Mouse (Mus musculus): ENCODE measurements around the gene Kat2b. TPM values are rescaled to one million over a fixed set of nuclear protein-coding genes. Genes with fewer than 3 reads are reported as not detected.
"Not testable (repeated sequence)": the region's sequence is repeated elsewhere in the genome, so short reads cannot be mapped to it uniquely, and the experiment has no call there.

Gene Kat2b
- polyA plus RNA-seq (2015; fragmentation: Nextera tagmentation; extraction: Ambion mirVana) = 10.7 and 12.7 TPM in 2 replicates

DNA sequence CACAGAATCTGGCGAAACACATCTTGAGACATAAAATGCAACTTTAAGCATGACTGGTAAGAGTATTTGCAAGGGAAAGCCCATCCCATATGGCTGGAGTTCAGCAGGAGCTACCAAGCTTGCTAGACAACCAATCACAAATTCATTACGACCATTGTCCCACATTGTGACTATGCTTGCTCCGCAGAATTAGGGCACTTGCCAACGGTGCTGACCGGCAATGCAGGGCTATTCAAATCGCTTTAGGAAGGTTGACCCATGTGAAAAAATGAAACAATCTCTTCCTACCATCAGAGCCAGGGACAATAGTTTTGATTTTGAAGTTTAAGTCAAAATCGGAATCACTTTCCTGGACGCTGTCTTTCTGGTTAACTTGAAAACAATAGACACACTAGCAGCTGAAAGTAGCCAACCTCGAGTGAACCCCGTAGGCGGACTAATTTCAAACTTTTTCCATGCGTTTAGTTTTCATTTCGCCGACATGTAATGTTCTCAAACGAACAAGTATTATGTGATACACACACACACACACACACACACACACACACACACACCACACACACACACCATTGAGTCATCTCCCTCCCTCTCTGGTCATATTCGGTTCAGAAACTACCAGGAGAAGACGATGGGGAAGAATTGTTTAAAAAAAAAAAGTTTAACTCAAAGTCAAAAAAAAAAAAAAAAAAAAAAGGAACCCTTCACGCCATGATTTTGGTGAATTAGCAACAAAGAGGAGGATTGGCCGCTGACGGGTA, at the start of gene Kat2b:
TSS of gene Kat2b (plus strand) at position 701 of the 758 bp plus-strand sequence.
- peak; percentile 37 for DNase-seq (ENCODE audit: low spot score)

DNA sequence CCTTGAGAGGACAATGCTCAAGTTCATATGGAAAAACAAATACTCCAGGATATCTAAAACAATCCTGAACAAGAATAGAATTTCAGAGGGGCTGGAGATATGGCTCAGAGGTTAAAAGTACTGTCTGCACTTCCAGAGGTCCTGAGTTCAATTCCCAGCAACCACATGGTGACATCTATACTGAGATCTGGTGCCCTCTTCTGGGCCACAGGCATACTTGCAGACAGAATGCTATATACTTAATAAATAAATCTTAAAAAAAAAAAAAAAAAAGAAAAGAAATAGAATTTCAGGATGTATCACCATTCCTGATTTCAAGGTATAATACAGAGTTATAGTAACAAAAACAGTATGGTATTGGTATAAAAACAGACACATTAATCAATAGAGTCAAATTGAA, 47.3 kb upstream of the Kat2b start:
- no peak for DNase-seq (ENCODE audit: low spot score)

DNA sequence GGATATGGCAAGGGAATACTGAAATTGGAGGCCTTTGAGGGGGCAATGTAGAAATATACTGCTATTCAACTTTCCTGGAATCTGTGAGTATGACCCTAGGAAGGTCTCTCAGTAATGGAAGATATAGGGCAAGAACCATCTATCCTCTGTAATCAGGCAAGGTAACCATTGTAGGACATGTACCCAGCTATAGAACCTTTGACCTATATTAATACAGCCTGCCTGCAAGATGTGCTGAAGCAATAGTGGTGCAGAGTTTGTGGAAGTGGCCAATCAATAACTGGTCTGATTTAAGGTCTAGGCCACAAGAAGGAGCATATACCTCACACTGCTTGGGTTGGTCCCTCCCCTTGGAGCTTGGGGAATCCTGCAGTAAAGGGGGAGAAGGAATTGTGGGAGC, 46.2 kb upstream of the Kat2b start:
- no peak for DNase-seq (ENCODE audit: low spot score)

DNA sequence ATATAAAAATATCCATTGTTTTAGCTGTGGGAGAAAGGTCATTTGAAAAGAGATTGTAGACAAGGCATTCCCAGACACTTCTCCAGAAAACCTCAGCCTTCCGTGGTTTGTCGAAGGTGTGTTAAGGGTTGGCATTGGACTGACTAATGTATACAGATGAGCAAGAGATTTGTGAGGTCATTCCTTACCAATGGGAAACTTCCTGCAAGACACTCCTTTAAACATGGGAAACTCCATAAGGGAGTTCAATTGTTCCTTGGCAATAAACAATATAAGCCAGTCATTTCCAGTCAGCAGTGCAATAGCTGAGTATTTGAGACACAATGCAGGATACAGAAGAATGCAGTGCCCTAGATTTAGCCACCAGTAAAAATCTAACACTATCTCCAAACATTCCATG, 38.6 kb upstream of the Kat2b start:
- no peak for DNase-seq (ENCODE audit: low spot score)

DNA sequence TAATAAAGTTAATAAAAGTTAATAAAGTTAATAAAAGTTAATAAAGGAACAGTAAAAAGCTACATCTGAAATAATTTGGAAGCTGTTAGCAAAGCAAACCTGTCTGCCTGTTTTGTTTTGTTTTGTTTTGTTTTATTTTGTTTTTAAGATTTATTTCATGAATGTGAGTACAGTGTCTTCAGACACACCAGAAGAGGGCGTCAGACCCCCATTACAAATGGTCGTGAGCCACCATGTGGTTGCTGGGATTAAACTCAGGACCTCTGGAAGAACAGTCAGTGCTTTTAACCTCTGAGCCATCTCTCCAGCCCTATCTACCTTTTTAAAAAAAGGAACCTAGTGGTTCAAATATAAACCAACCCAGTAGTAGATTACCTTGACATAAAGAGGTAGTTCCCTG, 35.5 kb upstream of the Kat2b start:
- DNase-seq (ENCODE audit: low spot score) = no peak

DNA sequence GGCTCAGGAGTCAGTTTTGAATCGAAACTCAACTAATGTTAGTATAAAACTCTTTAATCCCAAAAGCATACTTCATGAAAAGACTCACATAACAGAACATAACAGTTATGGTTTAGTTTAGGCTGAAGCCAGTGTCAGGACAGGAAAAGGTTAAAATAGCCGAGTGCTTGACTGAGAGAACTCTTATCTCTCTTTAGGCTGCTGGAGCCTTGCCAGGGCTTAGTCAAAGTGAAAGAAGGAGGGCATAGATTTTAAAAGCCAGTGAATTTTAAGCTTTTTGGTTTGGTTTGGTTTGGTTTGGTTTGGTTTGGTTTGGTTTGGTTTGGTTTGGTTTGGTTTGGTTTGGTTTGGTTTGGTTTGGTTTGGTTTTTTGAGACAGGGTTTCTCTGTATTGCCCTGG, 34.2 kb upstream of the Kat2b start:
- DNase-seq (ENCODE audit: low spot score) = no peak

DNA sequence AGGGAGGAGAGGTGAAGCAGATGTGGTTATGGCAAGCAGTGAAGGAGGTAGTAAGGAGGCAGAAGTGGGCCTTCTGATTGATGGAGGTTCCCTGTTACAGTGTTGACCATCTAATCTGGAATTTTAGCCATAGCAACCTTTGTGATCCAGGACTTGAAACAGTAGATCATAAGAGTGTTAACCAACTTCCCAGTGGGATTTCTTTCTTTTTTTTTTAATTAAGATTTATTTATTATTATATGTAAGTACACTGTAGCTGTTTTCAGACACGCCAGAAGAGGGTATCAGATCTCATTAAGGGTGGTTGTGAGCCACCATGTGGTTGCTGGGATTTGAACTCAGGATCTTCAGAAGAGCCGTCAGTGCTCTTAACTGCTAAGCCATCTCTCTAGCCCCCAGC, 27.3 kb upstream of the Kat2b start, which contains the start of gene Pp2d1:
TSS of gene Pp2d1 (minus strand) at position 101 of the 400 bp plus-strand sequence.
- DNase-seq (ENCODE audit: low spot score) = not testable (repeated sequence)

DNA sequence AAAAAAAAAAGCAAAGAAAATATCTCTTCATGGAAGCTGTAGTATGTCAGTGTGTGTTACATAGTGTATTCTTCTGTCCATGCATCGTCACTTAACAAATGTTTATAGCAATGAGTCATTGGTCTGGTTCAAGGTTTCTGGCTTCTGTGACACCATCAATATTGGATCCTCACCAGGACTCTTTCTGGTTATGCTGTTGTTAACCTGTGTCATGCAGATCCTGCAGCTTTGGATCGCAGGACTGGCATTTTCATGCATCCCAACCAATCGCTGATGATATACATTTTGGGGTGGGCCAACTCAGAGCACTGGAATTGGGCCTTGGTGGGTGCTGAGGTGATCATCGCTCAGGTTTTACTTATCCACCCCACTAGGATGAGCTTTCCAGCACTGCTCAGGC, 24.1 kb upstream of the Kat2b start:
- DNase-seq (ENCODE audit: low spot score) = no peak

DNA sequence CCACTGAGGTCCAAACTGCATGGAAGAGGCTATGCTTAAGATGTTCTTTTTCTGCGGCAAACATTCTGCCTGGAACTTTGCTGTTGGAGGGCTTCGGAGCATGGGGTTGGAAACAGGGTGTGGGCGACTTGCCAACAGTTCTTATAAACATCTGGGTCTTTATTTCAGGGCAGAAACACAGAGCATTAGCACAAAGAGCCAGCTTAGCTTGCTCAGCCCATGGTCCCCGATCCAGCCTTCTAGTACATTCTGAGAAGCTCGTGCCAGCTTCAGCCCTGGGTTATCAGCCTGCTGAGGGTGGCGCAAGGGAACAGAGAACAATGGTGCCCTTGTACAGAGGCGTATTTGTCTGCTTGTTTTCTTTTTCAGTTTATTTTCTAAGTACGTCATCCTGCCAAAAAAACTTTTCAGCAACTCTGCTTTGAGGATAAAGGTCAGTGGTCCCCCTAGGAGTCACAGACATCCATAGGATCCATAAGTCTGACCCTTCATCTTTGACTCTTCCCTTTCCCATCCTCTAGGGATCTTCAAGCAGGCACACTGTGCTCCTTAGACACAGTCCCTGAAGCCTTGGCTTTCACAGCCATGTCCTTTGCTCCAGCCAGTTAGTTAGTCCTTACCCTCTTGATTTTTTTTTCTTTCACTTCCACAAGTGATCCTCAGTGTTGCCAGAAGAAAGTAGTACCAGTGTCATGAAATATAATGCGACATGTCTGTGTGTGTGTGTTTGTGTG, 22.9 kb upstream of the Kat2b start:
- no peak for DNase-seq (ENCODE audit: low spot score)

DNA sequence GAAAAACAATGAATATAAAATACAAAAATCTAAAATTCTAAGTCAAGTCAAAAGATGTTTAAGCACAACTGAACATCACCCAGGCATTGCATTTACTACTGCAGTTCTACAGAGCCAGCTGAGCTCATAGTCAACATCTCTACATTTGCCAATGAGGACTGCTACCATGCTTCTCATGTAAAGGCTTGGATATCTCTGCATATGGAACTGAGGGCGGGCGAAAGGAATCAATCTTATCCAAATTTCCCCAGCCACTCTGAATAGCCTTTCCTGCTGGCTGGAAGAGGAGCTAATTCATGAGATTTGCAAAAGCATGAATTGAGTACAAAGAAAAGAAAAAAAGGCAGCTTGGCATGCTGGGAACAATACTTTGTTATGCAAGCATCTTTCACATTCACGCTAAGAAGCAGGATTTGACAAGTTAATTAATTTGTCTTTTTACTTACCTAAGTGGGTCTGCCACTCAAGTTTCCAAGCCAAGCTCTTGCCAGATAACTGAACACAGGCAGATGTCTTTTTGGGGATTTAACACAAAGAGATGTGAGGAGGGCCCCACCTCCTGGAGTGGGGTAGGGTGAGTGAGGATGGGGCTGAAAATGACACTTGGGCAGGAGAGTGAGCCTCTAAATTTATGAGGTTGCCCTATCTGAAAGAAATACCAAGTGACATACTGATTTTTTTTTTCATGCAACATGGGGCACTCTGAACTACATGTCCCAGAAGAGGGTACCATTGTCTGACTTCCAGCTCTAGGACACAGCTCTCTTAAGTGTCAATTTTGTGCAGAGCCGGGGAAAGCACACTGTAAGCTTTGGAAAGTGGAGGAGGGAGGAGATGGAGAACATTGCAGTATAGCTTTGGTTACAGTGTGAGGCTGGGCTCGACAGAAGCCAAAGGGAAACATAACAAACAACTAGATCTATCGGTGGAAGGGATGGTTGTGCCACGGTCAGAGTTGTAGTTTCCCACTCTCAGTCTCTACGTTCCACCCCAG, 15.1 kb upstream of the Kat2b start:
- no peak for DNase-seq (ENCODE audit: low spot score)

DNA sequence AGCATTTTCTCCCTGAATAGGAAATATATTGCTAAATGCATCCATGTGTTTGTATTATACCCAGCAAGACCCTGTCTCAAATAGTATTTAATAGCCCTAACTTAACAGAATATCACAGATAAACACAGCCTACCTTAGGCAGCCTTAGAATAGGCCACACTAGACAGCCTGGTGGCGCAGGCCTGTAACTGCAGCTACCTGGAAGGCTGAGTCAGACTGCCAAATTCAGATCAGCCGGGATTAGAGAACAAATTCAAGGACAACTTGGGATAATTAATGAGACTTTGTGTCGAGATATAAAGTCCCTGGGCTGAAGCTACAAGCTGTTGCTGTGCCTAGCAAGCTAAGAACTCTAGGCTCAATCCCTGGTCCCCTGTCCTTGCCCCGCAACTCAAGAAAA, 12.6 kb upstream of the Kat2b start:
- DNase-seq (ENCODE audit: low spot score) = no peak

DNA sequence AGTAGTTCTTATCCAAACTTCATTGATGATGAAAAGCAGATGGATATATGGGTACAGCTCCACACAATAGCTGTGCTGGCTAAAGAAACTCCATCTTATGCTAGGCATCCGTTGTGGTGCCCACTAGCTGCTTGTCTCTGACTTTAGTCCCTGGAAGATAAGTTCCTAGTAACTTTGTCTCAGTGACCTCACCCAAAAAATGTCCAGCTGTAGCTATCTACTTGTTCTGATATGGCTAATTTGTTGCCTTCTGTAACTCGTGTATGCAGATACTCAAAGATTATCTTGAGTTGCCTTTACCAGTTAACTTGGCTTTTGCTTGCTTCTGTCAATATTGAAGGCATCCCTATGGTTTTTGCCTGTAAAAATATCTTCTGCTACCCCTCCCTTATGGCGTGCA, 11.8 kb upstream of the Kat2b start:
- no peak for DNase-seq (ENCODE audit: low spot score)

DNA sequence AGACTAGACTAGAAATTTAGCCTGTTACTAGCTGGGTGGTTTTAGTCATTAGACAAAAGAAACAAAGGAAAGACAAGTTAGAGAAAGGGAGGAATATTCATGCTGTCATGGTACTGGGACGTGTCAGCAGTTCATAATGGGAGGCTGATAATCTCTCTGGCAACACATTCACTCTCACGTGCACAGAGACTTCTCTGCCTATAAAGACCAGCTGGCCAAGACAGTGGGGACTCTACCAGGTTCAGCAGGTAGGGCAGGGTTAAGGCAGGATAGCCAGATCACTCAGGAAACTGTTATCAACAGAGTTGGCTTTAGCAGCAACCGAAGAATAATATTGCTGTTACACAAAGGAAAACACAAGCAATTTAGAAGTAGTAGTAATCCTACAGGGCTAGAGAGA, 9.2 kb upstream of the Kat2b start:
- DNase-seq (ENCODE audit: low spot score) = no peak

DNA sequence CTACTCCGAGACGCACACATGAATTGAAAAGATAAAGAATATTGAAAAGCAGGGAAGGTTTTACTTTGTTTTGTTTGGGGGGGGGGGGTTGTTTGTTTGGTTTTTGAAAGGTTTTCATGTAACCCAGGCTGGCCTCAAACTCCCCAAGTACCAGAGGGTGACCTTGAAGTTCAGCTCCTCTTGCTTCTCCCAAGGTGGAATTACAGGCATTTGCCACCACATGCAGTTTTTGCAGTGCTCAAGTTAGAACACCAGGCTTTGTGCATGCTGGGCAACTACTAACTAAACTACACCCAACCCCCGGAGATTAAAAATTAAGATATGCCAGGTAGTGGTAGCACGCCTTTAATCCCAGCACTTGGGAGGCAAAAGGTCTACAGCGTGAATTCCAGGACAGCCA, 7.0 kb upstream of the Kat2b start:
- no peak for DNase-seq (ENCODE audit: low spot score)

DNA sequence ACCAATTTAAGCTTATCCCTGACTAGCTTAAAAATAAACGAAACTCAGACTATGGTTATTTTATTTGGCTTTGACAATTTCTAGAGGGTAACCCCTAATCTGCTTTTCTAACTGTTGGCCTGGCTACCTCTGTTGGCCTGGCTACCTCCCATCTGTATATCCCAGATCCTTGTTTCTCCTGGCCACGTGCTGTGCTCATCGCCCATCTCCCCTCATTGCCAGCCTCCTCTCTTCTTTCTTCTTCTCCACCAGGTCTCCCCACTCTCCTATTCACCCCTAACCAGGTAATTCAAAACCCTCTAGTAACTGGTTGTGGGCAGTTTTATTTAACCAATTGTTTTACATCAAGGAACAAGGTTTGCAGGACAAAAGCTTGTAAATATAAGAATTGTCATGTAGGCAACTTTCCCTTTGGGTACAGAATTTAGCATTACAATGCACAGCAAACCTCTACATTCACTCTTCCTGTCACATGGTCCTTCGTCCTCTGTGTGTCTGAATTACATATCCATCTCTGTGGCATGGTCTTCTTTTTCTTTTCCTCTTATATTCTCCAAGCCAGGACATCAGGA, 5.1 kb upstream of the Kat2b start:
- DNase-seq (ENCODE audit: low spot score) = no peak

DNA sequence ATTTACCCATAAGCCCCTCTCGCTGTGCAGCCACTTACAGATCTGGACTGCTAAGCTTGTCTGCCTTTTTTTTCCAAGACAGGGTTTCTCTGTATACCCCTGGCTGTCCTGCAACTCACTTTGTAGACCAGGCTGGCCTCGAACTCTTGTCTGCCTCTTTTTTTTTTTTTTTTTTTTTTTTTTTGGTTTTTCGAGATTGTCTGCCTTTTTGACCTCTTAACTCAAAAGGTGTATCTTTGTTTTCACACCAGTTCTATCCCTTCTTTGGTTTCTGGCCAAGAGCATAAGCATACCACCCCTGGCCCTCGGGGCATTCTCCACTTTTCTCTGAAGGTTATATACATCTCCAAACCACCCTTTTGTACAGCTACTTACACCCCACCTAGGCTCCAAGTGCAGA, 1.8 kb upstream of the Kat2b start:
- DNase-seq (ENCODE audit: low spot score) = no peak

DNA sequence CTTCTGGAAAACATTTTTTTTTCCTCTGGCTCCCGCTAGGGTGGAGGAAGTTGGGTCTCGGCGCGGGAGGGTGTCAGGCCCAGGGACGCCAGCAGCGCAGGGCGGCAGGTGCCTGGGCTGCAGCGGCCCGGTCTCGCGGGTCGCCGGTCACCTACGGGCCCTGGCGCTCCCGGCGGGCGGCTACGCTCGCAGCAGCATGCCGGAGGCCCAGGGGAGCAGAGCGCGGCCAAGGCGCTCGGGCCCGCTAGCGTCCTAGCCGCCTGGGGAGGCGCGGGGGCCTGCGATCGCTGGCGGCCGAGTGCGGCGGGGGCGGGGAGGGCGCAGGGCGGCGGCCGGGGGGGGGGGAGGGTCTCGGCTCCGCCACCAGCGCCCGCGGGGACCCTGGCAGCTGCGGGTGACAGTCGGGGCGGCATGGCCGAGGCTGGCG, 271 bp downstream of the Kat2b start:
- peak; percentile 66 for DNase-seq (ENCODE audit: low spot score)

DNA sequence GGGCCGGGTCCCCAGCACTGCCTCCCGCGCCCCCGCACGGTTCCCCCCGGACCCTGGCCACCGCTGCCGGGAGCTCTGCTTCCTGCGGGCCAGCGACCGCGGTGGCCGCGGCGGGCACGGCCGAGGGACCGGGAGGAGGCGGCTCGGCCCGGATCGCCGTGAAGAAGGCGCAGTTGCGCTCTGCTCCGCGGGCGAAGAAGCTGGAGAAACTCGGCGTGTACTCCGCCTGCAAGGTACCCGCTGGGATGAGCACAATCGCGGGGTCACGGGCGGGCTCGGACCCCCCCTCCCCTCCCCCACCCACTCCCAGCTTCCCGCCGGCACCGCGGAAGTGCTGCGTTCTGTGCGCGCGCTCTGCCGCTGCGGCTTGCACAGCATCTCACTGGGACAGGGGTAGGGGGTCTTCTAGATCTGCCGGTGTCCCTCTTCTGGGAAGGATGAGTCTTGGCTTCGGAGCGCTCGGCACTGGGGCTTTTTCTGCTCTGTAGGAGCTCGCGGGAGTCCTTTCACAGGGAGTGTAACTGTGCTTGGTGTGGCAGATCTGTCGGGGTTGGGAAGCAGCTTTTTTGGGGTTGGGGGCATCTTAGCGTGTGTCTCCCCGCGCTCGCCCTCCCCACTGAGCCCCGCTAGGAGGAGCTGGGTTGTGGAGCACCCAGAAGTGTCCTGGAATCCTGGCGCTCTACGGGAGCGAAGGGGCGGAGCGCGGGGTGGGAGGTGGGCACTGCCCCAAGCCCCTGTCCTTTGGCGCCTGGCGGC, 863 bp downstream of the Kat2b start:
- DNase-seq (ENCODE audit: low spot score) = peak; percentile 74

DNA sequence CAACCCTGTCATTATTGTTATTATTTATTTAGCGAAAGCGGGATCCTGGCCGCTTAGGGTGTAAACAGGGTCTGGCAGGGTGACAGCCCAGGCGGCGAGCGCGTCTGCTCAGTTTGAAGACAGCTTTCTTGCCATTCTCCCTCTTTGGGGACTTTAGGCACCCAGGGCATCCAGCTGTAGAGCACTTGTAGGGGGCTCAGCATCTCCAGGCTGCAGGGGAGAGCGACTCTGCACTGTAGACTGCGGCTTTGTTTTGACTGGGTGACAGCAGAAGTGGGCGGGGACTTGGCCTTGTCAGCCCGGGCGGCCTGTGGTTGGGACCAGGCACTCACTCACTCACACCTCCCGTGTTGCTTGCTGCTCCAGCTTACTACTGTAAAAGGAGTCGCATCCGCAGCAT, 1.5 kb downstream of the Kat2b start:
- DNase-seq (ENCODE audit: low spot score) = peak; percentile 94

DNA sequence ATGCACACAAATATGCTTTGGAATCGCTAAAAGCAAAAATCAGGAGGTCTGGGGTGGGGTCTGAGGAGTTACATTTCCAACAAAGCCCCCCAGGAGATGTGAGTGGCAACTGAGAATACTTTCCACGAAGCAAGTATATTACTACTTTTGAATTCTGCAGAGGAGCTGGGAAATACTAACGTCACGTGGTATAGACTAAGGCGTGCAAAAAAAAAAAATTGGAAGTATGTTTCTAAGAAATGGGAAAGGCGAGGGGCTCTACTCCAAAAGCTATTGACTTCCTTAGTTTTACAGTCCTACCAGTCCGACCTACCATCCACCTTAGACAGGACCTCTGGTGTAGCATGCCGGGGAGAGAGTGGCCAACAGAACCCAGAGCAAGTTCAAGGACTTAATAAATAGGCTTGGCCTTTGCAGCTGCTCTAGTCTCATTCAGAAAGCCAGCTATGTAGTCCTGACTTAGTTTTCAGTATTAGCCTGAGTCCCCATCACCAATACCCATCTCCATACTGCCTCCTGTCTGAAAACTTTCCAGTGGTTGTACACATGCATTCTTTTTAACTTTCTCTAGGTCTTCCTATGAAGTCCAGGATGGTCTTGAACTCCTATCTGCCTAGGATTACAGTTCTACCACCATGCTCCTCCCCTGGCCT, 2.2 kb downstream of the Kat2b start:
- DNase-seq (ENCODE audit: low spot score) = no peak
